34 mouse cellular contexts compared by ENCODE assay signal in genomic region chrX:107399087-107399486, GRCm38 (mm10).
"Had no signal": no experiment of that assay in that cellular context is flagged by ENCODE, and none has a peak within 500 bp of the region (broad histone marks: within the 10 kb centered on the region; RNA-seq: fewer than 3 reads in every experiment).

No protein-coding gene starts in this region.

- ATAC-seq: hindbrain, embryonic 16.5 days; hindbrain, postnatal 0 days; inflammation-experienced regulatory T-cells, adult 6 months; intestine, embryonic 15.5 days; intestine, embryonic 16.5 days; intestine, postnatal 0 days had no signal

- H3K4me1 ChIP-seq: heart, embryonic 10.5 days; heart, embryonic 13.5 days; hindbrain, embryonic 12.5 days; hindbrain, embryonic 13.5 days; hindbrain, embryonic 15.5 days; intestine, embryonic 15.5 days; kidney, embryonic 15.5 days had no signal

- H3K27ac ChIP-seq: heart, embryonic 10.5 days; heart, embryonic 13.5 days; heart, embryonic 15.5 days; hindbrain, embryonic 10.5 days; hindbrain, embryonic 12.5 days; hindbrain, embryonic 13.5 days; hindbrain, embryonic 14.5 days; hindbrain, embryonic 15.5 days; hindbrain, postnatal 0 days; intestine, embryonic 15.5 days; kidney, embryonic 15.5 days; kidney, postnatal 0 days; layer of hippocampus, adult 2 months; left cerebral cortex, adult 2 months had no signal

- H3K9ac ChIP-seq: heart, embryonic 12.5 days; heart, embryonic 13.5 days; heart, embryonic 15.5 days; hindbrain, embryonic 12.5 days; hindbrain, embryonic 13.5 days; hindbrain, embryonic 14.5 days; hindbrain, embryonic 15.5 days; intestine, embryonic 15.5 days; kidney, embryonic 15.5 days had no signal

- H3K36me3 ChIP-seq: heart, embryonic 12.5 days; heart, embryonic 15.5 days; hindbrain, embryonic 10.5 days; hindbrain, embryonic 12.5 days; hindbrain, embryonic 13.5 days; hindbrain, embryonic 15.5 days; intestine, embryonic 15.5 days; kidney, embryonic 15.5 days had no signal

- H3K27me3 ChIP-seq: heart, embryonic 12.5 days; heart, embryonic 13.5 days; heart, embryonic 15.5 days; hindbrain, embryonic 15.5 days; intestine, embryonic 15.5 days; kidney, embryonic 15.5 days had no signal

- DNase-seq: heart, postnatal 10 days; heart, postnatal 36 days; heart, postnatal 4 days; kidney, adult 11 months; kidney, adult 18-20 months; kidney, adult 2 months; kidney, adult 8-10 months; kidney, adult 9 months; kidney, postnatal 10 days; kidney, postnatal 14 days; kidney, postnatal 25 days; kidney, postnatal 4 days; layer of hippocampus, adult 9-11 months; layer of hippocampus, postnatal 36 days had no signal

- H3K4me2 ChIP-seq: heart, embryonic 11.5 days; heart, embryonic 12.5 days; heart, embryonic 13.5 days; heart, embryonic 15.5 days; hindbrain, embryonic 12.5 days; hindbrain, embryonic 13.5 days; hindbrain, embryonic 14.5 days; hindbrain, embryonic 15.5 days; intestine, embryonic 15.5 days; kidney, embryonic 15.5 days had no signal

- H3K4me3 ChIP-seq: heart, embryonic 10.5 days; heart, embryonic 12.5 days; heart, embryonic 13.5 days; heart, embryonic 15.5 days; hindbrain, embryonic 10.5 days; hindbrain, embryonic 12.5 days; hindbrain, embryonic 13.5 days; hindbrain, embryonic 15.5 days; intestine, embryonic 15.5 days; kidney, embryonic 15.5 days; layer of hippocampus, adult 2 months; left cerebral cortex, adult 2 months had no signal

- H3K9me3 ChIP-seq: heart, embryonic 10.5 days; heart, embryonic 12.5 days; heart, embryonic 13.5 days; heart, embryonic 15.5 days; hindbrain, embryonic 10.5 days; hindbrain, embryonic 12.5 days; hindbrain, embryonic 13.5 days; hindbrain, embryonic 15.5 days; intestine, embryonic 15.5 days; kidney, embryonic 15.5 days had no signal
